Mouse (Mus musculus): Measurements from ENCODE around the gene Gatm. TPM values are rescaled to one million over a fixed set of nuclear protein-coding genes. Genes with fewer than 3 reads are reported as not detected.

The Gatm gene
- 10 to 100 TPM; 35.3 to 72.2 TPM for total RNA-seq (2021)
- long read RNA-seq, experiment 1, transcript Gatm-201 (9 exons, 2,389 nt), result major isoform, 29 of 31 reads
- long read RNA-seq, experiment 1, partial matches to known transcripts, result 2 of 31 reads
- long read RNA-seq, experiment 1, other reads (novel, unspliced or antisense), result 0 of 31 reads
- long read RNA-seq, experiment 2, transcript Gatm-201 (9 exons, 2,389 nt), result major isoform, 33 of 36 reads
- long read RNA-seq, experiment 2, partial matches to known transcripts, result 0 of 36 reads
- long read RNA-seq, experiment 2, other reads (novel, unspliced or antisense), result 3 of 36 reads

- intact Hi-C loops (cut with DNase I; ENCODE audit: low total_unique reads), result no loop called here
Measured at GRCm38 (mm10) chr2:122610746-122611653, at the start of gene Gatm. Gene Gatm, minus strand, starts transcription at chr2:122611303.

GRCm38 (mm10) chr2:122659825-122660224 is 48.7 kb upstream of the Gatm start:
- intact Hi-C loops (cut with DNase I; ENCODE audit: low total_unique reads), result loop anchor here (10.0 kb wide), 1 partner anchor 95 kb away; no protein-coding TSS in a partner anchor

More at GRCm38 (mm10) chr2:122610746-122611653, at the start of gene Gatm:
- DNase-seq, result peak; percentile 81

GRCm38 (mm10) chr2:122657707-122658524 is 46.8 kb upstream of the Gatm start:
- no peak for DNase-seq
- intact Hi-C loops (cut with DNase I; ENCODE audit: low total_unique reads), result no loop called here

More at GRCm38 (mm10) chr2:122659825-122660224, 48.7 kb upstream of the Gatm start:
- no peak for DNase-seq

GRCm38 (mm10) chr2:122656767-122657166 is 45.7 kb upstream of the Gatm start:
- intact Hi-C loops (cut with DNase I; ENCODE audit: low total_unique reads), result no loop called here
- DNase-seq, result no peak

- intact Hi-C loops (cut with DNase I; ENCODE audit: low total_unique reads), result no loop called here
- no peak for DNase-seq
Measured at GRCm38 (mm10) chr2:122656052-122656451, 44.9 kb upstream of the Gatm start.

GRCm38 (mm10) chr2:122652096-122653084 is 41.3 kb upstream of the Gatm start:
- intact Hi-C loops (cut with DNase I; ENCODE audit: low total_unique reads), result no loop called here
- no peak for DNase-seq

GRCm38 (mm10) chr2:122638673-122639072 is 27.6 kb upstream of the Gatm start:
- no peak for DNase-seq
- intact Hi-C loops (cut with DNase I; ENCODE audit: low total_unique reads), result loop anchor here (10.0 kb wide), 1 partner anchor 116 kb away; no protein-coding TSS in a partner anchor

GRCm38 (mm10) chr2:122638029-122638428 is 26.9 kb upstream of the Gatm start:
- no peak for DNase-seq
- intact Hi-C loops (cut with DNase I; ENCODE audit: low total_unique reads), result loop anchor here (10.0 kb wide), 1 partner anchor 117 kb away; no protein-coding TSS in a partner anchor

- intact Hi-C loops (cut with DNase I; ENCODE audit: low total_unique reads), result loop anchor here (10.0 kb wide), 1 partner anchor 117 kb away; no protein-coding TSS in a partner anchor
- DNase-seq, result peak; percentile 82
Measured at GRCm38 (mm10) chr2:122637526-122637997, 26.5 kb upstream of the Gatm start.

- intact Hi-C loops (cut with DNase I; ENCODE audit: low total_unique reads), result loop anchor here (10.0 kb wide), 1 partner anchor 118 kb away; no protein-coding TSS in a partner anchor
- no peak for DNase-seq
Measured at GRCm38 (mm10) chr2:122636686-122637085, 25.6 kb upstream of the Gatm start, which contains the start of gene AA467197. Gene AA467197, plus strand, starts transcription at chr2:122636986.

- intact Hi-C loops (cut with DNase I; ENCODE audit: low total_unique reads), result loop anchor here (10.0 kb wide), 1 partner anchor 123 kb away; no protein-coding TSS in a partner anchor
- peak; percentile 55 for DNase-seq
Measured at GRCm38 (mm10) chr2:122631226-122631801, 20.2 kb upstream of the Gatm start.

GRCm38 (mm10) chr2:122630465-122631225 is 19.5 kb upstream of the Gatm start:
- intact Hi-C loops (cut with DNase I; ENCODE audit: low total_unique reads), result loop anchor here (10.0 kb wide), 1 partner anchor 124 kb away; no protein-coding TSS in a partner anchor
- DNase-seq, result peak; percentile 87

GRCm38 (mm10) chr2:122629871-122630270 is 18.8 kb upstream of the Gatm start:
- intact Hi-C loops (cut with DNase I; ENCODE audit: low total_unique reads), result loop anchor here (10.0 kb wide), 3 partner anchors 125 to 245 kb away; no protein-coding TSS in a partner anchor
- DNase-seq, result no peak

GRCm38 (mm10) chr2:122628976-122629375 is 17.9 kb upstream of the Gatm start:
- peak; percentile 70 for DNase-seq
- intact Hi-C loops (cut with DNase I; ENCODE audit: low total_unique reads), result loop anchor here (10.0 kb wide), 2 partner anchors 164 to 244 kb away; no protein-coding TSS in a partner anchor

GRCm38 (mm10) chr2:122625930-122626329 is 14.8 kb upstream of the Gatm start:
- no peak for DNase-seq
- intact Hi-C loops (cut with DNase I; ENCODE audit: low total_unique reads), result loop anchor here (10.0 kb wide), 2 partner anchors 161 to 241 kb away; no protein-coding TSS in a partner anchor

- intact Hi-C loops (cut with DNase I; ENCODE audit: low total_unique reads), result loop anchor here (10.0 kb wide), 2 partner anchors 157 to 237 kb away; no protein-coding TSS in a partner anchor
- DNase-seq, result no peak
Measured at GRCm38 (mm10) chr2:122621337-122622110, 10.4 kb upstream of the Gatm start.
